Mouse (Mus musculus) embryonic facial prominence, embryonic 11.5 days (tissue): ENCODE results near the gene Fgfr4. TPM values are rescaled to one million over a fixed set of nuclear protein-coding genes. Genes with fewer than 3 reads are reported as not detected.
A peak's percentile ranks its signal among the peaks of the same experiment; 100 is the strongest.
"Not testable (repeated sequence)": the region's sequence is repeated elsewhere in the genome, so short reads cannot be mapped to it uniquely, and the experiment has no call there.

Source experiments
- ATAC-seq: fragments of 200-750 bp; cut with Nextera tagmentation; replicated peaks from 2 replicates; pipeline ENCODE4 v1.8.0; 2017; ENCODE audit warnings: low read depth; ENCODE audit not compliant: insufficient number of reproducible peaks, low FRiP score, low TSS enrichment
- DNase-seq: peaks from one replicate; pipeline ENCODE4 v3.0.0-alpha.2; 2015; ENCODE audit warnings: low spot score
- H3K27ac ChIP-seq: fragments of 300-500 bp; sonication (generic); replicated peaks from 2 replicates; pipeline ENCODE4 v1.5.1; 2014; ENCODE audit warnings: mild to moderate bottlenecking, low read depth, low read length, control low read depth
- H3K27me3 ChIP-seq: fragments of 300-500 bp; sonication (generic); 2 replicates; pipeline ENCODE4 v1.6.1; 2014; ENCODE audit warnings: mild to moderate bottlenecking, low read length, moderate library complexity, mixed read lengths; ENCODE audit not compliant: control insufficient read depth, insufficient read depth
- H3K36me3 ChIP-seq: fragments of 300-500 bp; sonication (generic); replicated peaks from 2 replicates; pipeline ENCODE4 v1.6.1; 2014; ENCODE audit warnings: low read depth, mild to moderate bottlenecking, low read length, moderate library complexity, mixed read lengths; ENCODE audit not compliant: control insufficient read depth, insufficient read depth
- H3K4me1 ChIP-seq: fragments of 300-500 bp; sonication (generic); 2 replicates; pipeline ENCODE4 v1.6.1; 2014; ENCODE audit warnings: low read length, mixed read lengths; ENCODE audit not compliant: control insufficient read depth, insufficient read depth
- H3K4me2 ChIP-seq: fragments of 300-500 bp; sonication (generic); 2 replicates; pipeline ENCODE4 v1.6.1; 2014; ENCODE audit warnings: low read depth, mild to moderate bottlenecking, control low read depth, low read length, moderate library complexity
- H3K4me3 ChIP-seq: fragments of 300-500 bp; sonication (generic); 2 replicates; pipeline ENCODE4 v1.5.1; 2014; ENCODE audit warnings: low read depth, low read length, control low read depth
- H3K9ac ChIP-seq: fragments of 300-500 bp; sonication (generic); replicated peaks from 2 replicates; pipeline ENCODE4 v1.6.1; 2014; ENCODE audit warnings: mild to moderate bottlenecking, control low read depth, low read length
- H3K9me3 ChIP-seq: fragments of 300-500 bp; sonication (generic); replicated peaks from 2 replicates; pipeline ENCODE4 v1.6.1; 2016; ENCODE audit warnings: mild to moderate bottlenecking, low read length, inconsistent platforms, mixed read lengths; ENCODE audit not compliant: control insufficient read depth
- WGBS: fragments of 180-500 bp; shearing (Covaris S2); extraction: QIAGEN DNeasy Blood & Tissue Kit; methylation state at CpG from one replicate; pipeline ENCODE4 v1.1.7; 2014; 5-methylcytosine and 5-hydroxymethylcytosine counted together
- polyA plus RNA-seq: library from polyadenylated mRNA; unstranded; fragments of >200 nt; fragmentation: Nextera tagmentation; extraction: Ambion mirVana; gene quantifications from 2 replicates; pipeline ENCODE4 v1.2.1, GENCODE M21; 2014

The Fgfr4 gene
- polyA plus RNA-seq, 1 experiment from 2014 or later = 1.6 TPM

DNA sequence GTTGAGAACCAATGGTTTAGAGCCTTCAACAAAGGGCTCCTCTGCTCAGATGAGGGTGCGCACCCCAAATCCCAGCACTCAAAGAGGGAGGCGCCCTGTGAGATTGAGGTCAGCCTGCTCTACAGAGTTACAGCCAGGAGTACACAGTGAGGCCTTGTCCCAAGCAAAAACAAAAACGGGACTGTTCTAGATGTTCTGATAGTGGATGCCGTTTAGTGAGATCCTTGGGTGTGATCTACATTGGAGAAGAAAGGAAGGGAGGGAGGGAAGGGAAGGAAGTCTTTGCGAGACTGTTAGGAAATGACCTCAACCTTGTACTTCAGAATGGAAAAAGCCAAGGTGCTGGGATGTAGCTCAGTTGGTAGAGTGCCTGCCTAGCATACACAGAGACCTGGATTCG is 23.8 kb downstream of the Fgfr4 start:
- H3K36me3 ChIP-seq = no peaks in the 10 kb centered on the region
- H3K9ac ChIP-seq = no peak overlapping the region
- DNase-seq (no peak), ATAC-seq (no peak)
- no peak overlapping the region for H3K4me3 ChIP-seq
- H3K27me3 ChIP-seq = no peaks in the 10 kb centered on the region
- H3K9me3 ChIP-seq = no peaks in the 10 kb centered on the region
- WGBS = 79% methylated on average over 6 of the region's 6 CpGs
- H3K4me2 ChIP-seq = no peak overlapping the region
- H3K27ac ChIP-seq = no peak overlapping the region
- peaks cover 7% of the 10 kb centered on the region for H3K4me1 ChIP-seq

DNA sequence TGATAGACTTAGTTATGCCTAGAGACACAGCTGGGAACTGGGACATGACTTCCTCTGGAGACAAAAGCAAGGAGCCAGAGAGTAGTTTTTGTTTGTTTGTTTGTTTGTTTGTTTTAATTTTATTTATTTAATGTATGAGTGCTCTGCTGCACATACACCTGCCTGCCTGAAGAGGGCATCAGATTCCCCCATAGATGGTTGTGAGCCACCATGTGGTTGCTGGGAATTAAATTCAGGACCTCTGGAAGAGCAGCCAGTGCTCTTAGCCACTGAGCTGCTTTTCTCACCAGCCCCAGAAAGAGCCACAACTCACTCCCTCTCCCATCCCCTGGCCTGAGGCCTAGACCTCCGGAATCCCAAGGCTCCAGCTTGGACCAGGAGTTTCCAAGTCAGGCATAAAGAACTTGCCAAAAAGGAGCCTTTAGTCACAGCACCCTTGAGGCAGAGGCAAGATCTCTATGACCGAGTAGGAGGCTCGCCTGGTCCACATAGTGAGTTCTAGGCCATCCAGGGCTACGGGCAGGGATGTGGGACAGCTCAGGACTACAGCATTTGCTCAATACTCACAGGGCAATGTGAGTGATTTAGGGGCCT is 25.6 kb downstream of the Fgfr4 start:
- Histone ChIP-seq H3K4me2 (no peak overlapping the region), H3K9ac (no peak overlapping the region), H3K4me1 (no peaks in the 10 kb centered on the region), H3K9me3 (no peaks in the 10 kb centered on the region), H3K27me3 (no peaks in the 10 kb centered on the region), H3K27ac (no peak overlapping the region), H3K4me3 (no peak overlapping the region), H3K36me3 (no peaks in the 10 kb centered on the region)
- DNase-seq (no peak), ATAC-seq (no peak)
- 69% methylated on average over 4 of the region's 4 CpGs for WGBS

DNA sequence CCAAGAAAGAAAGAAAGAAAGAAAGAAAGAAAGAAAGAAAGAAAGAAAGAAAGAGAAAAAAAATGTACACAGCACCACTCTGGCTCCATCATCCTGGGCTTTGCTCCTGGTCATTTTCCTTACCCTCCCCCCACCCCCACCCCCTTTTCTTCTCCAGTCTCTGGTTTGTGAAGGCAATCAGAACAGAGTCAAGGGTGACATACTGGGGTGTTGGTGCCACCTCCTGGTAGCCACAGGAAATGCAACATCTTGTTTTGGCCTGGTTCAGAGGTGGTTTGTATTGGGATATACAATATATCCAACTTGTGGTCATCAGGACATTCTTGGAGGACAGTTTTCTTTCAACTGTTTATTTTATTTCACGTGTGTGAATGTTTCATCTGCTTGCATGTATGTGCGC is 26.1 kb downstream of the Fgfr4 start:
- Histone ChIP-seq H3K27me3 (no peaks in the 10 kb centered on the region), H3K4me1 (no peaks in the 10 kb centered on the region), H3K36me3 (no peaks in the 10 kb centered on the region), H3K9me3 (no peaks in the 10 kb centered on the region), H3K9ac (no peak overlapping the region), H3K4me2 (no peak overlapping the region), H3K27ac (no peak overlapping the region), H3K4me3 (no peak overlapping the region)
- WGBS = 32% methylated on average over 2 of the region's 2 CpGs
- DNase-seq = peak; percentile 82
- ATAC-seq = no peak

DNA sequence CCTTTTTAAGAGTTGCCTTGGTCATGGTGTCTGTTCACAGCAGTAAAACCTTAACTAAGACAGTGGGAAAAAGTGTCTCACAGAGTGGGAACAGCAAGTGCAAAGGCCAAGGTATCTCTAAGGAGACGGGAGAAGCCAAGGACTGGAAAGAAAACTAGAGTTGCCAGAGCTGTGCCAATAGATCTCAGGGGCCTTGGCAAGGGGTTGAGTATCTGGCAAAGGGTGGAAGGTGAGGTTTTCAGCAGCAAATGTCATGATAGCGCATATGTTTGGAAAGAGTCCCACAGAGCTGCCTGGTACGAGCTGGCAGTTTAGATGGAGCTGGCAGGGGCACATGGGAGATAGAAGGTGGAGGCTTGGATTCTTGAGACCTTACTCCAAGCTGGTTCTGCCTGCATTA is 27.2 kb downstream of the Fgfr4 start:
- H3K27me3 ChIP-seq = no peaks in the 10 kb centered on the region
- H3K36me3 ChIP-seq = no peaks in the 10 kb centered on the region
- no peaks in the 10 kb centered on the region for H3K4me1 ChIP-seq
- H3K4me2 ChIP-seq = no peak overlapping the region
- H3K9me3 ChIP-seq = no peaks in the 10 kb centered on the region
- no peak overlapping the region for H3K4me3 ChIP-seq
- no peak for DNase-seq
- 88% methylated on average over 3 of the region's 3 CpGs for WGBS
- no peak overlapping the region for H3K27ac ChIP-seq
- no peak overlapping the region for H3K9ac ChIP-seq
- ATAC-seq = no peak

DNA sequence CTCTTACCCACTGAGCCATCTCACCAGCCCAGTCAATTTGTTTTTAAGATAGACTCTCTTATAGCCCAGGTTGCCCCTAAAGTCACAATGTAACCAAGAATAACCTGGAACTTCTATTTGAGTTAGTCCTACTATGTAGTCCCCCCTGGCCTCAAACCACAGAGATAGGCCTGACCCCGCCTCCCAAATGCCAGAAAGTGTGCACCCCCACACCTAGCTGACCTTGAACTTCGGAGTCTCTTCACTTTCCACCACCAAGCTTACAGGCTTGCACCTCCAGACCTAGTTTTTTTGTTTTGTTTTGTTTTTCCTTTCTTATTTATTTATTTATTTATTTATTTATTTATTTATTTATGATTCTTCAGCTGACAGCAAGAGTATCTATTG is 29.3 kb downstream of the Fgfr4 start:
- Histone ChIP-seq H3K9me3 (no peaks in the 10 kb centered on the region), H3K27me3 (no peaks in the 10 kb centered on the region), H3K36me3 (no peaks in the 10 kb centered on the region), H3K4me3 (no peak overlapping the region; the same call in 1 of the 2 replicates), H3K9ac (no peak overlapping the region; the same call in 1 of the 2 replicates), H3K4me2 (no peak overlapping the region), H3K27ac (no peak overlapping the region), H3K4me1 (no peaks in the 10 kb centered on the region)
- ATAC-seq (0 out of 2 replicates have a peak, but pooled peaks have one; percentile 16), DNase-seq (no peak)
- 66% methylated on average over 2 of the region's 2 CpGs for WGBS

DNA sequence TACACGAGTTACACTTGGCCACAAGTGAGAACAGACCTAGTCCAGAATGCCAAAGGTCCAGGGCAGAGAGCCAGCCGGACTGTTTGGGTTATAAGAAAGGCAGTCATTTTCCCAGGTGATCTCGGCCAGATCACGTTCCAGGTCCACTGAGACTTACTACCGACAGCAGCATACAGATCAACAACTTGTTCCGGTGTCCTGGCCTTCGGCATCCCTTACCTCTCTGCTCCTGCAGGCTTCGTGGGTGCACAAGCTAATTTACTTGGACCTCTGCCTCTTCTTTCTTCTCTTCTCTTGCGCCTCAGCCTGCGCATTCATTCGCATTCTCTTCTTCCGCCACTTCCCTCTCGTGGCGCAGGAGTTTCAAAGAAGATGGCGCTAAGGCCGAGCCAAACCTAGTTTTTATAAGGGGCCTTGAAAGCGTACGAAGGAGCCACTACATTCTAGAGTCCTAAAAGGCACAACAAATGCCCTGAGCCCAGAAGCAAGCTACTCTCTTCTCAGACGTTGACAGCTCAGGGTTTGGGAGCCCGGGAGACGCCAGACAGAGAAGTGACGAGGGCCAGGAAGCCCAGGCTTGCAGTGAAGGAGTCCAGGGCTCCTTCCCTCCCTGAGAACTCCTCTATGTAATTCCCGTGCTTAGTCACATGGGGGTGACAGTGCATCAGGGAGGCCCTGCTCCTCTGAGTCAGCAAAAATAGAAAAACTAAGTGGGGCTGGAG is 29.9 kb downstream of the Fgfr4 start:
- H3K36me3 ChIP-seq = no peaks in the 10 kb centered on the region
- H3K27me3 ChIP-seq = no peaks in the 10 kb centered on the region
- H3K4me1 ChIP-seq = no peaks in the 10 kb centered on the region
- ATAC-seq (peak; percentile 61; the same call in 1 of the 2 replicates), DNase-seq (peak; percentile 75)
- no peaks in the 10 kb centered on the region for H3K9me3 ChIP-seq
- 4% methylated on average over 23 of the region's 23 CpGs for WGBS
- H3K4me3 ChIP-seq = peak overlapping the region; percentile 32
- H3K27ac ChIP-seq = no peak overlapping the region
- peak overlapping the region; percentile 44 for H3K4me2 ChIP-seq
- H3K9ac ChIP-seq = peak overlapping the region; percentile 60

DNA sequence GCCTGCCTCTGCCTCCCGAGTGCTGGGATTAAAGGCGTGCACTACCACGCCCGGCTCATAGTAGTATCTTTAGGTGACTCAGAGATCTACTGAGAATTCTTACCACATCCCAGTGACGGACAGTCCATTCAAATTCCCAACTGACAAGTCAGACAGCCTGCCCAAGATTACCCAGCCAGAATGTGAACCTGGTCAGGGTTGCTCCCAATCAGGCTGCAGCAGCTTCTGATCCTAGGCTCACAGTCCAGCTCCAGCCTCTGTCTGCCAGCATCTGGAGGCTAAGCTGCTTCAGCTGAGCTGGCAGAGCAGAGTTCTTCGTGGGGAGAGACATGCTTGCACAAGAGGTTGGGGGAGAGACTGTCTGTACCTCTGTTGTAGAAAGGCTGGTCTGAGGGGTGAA is 30.9 kb downstream of the Fgfr4 start:
- no peaks in the 10 kb centered on the region for H3K27me3 ChIP-seq
- H3K27ac ChIP-seq = no peak overlapping the region
- ATAC-seq (no peak), DNase-seq (no peak)
- no peak overlapping the region for H3K4me3 ChIP-seq
- H3K9me3 ChIP-seq = no peaks in the 10 kb centered on the region
- H3K4me1 ChIP-seq = no peaks in the 10 kb centered on the region
- no peak overlapping the region for H3K4me2 ChIP-seq
- 84% methylated on average over 6 of the region's 6 CpGs for WGBS
- no peaks in the 10 kb centered on the region for H3K36me3 ChIP-seq
- no peak overlapping the region for H3K9ac ChIP-seq

DNA sequence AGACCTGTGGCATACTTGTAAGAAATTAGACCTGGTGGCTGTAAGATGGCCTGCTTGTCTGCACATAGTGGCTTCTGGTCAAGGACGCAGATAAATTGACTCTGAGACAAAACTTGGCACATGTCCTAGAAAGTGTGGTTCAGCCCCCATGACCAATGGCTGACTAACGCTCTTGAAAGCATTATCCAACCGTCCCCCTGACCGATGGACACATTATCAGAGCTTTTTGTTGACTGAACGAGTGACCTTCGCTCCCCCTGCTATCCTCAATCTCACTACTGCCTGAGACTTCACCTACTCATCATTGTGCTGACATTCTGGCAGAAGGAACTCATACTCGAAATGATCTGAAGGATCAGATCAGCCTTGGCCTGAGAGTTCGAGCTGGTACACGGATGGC is 34.6 kb downstream of the Fgfr4 start:
- not testable (repeated sequence) for H3K9ac ChIP-seq, H3K9me3 ChIP-seq, H3K4me3 ChIP-seq, ATAC-seq, DNase-seq, H3K36me3 ChIP-seq, H3K4me2 ChIP-seq, H3K27ac ChIP-seq, H3K27me3 ChIP-seq, H3K4me1 ChIP-seq
- WGBS = 31% methylated on average over 2 of the region's 9 CpGs
